Mouse (Mus musculus): Measurements from ENCODE around the gene Fxyd3.

- TF ChIP-seq CTCF (IDR thresholded peaks at IDR 0.05; ENCODE audit: insufficient read depth, low read depth, low read length) (no peak), POLR2A (IDR thresholded peaks at IDR 0.05; ENCODE audit: insufficient read depth, low read depth, low read length) (no peak)
Observed at GRCm38 (mm10) chr7:31049846-31050281, 26.6 kb downstream of the Fxyd3 start.

All from olfactory bulb, adult 2 months (tissue).